Mouse (Mus musculus) stomach, postnatal 0 days (tissue): ENCODE data around the gene Ccdc14. TPM values are rescaled to one million over a fixed set of nuclear protein-coding genes. Genes with fewer than 3 reads are reported as not detected.

ENCODE experiments used
- ATAC-seq: fragments of 200-750 bp; cut with Nextera tagmentation; 2 replicates; pipeline ENCODE4 v1.8.0; 2017; ENCODE audit not compliant: low FRiP score, low TSS enrichment
- DNase-seq: peaks from one replicate; pipeline ENCODE4 v3.0.0-alpha.2; 2016; ENCODE audit warnings: low spot score
- H3K27ac ChIP-seq: fragments of 300-500 bp; sonication (generic); replicated peaks from 2 replicates; pipeline ENCODE4 v1.5.1; 2014; ENCODE audit warnings: mild to moderate bottlenecking, control low read depth
- H3K27me3 ChIP-seq: fragments of 300-500 bp; sonication (generic); 2 replicates; pipeline ENCODE4 v1.6.1; 2014; ENCODE audit warnings: low read length; ENCODE audit not compliant: control insufficient read depth, insufficient read depth
- H3K36me3 ChIP-seq: fragments of 300-500 bp; sonication (generic); 2 replicates; pipeline ENCODE4 v1.6.1; 2014; ENCODE audit warnings: low read length, mixed read lengths; ENCODE audit not compliant: control insufficient read depth, insufficient read depth
- H3K4me1 ChIP-seq: fragments of 300-500 bp; sonication (generic); replicated peaks from 2 replicates; pipeline ENCODE4 v1.6.1; 2014; ENCODE audit warnings: antibody characterized with exemption; ENCODE audit not compliant: control insufficient read depth, insufficient read depth
- H3K4me2 ChIP-seq: fragments of 300-500 bp; sonication (generic); replicated peaks from 2 replicates; pipeline ENCODE4 v1.6.1; 2014; ENCODE audit warnings: low read depth, mild to moderate bottlenecking, control low read depth, moderate library complexity
- H3K4me3 ChIP-seq: fragments of 300-500 bp; sonication (generic); 2 replicates; pipeline ENCODE4 v1.5.1; 2014; ENCODE audit warnings: low read depth, low read length, control low read depth
- H3K9ac ChIP-seq: fragments of 300-500 bp; sonication (generic); 2 replicates; pipeline ENCODE4 v1.6.1; 2014; ENCODE audit warnings: mild to moderate bottlenecking, low read length, control low read depth, mixed read lengths
- H3K9me3 ChIP-seq: fragments of 300-500 bp; sonication (generic); 2 replicates; pipeline ENCODE4 v1.6.1; 2016; ENCODE audit warnings: low read length; ENCODE audit not compliant: control insufficient read depth
- CTCF ChIP-seq: IDR thresholded peaks from 2 replicates; pipeline ENCODE4 v1.5.1; 2016; ENCODE audit warnings: antibody characterized with exemption, low read depth, mild to moderate bottlenecking, moderate library complexity
- EP300 ChIP-seq: optimal IDR thresholded peaks from 2 replicates; pipeline ENCODE3; 2016; ENCODE audit warnings: antibody characterized with exemption
- WGBS: fragments of 180-500 bp; shearing (Covaris S2); extraction: QIAGEN DNeasy Blood & Tissue Kit; methylation state at CpG from one replicate; pipeline ENCODE4 v1.1.7; 2014; 5-methylcytosine and 5-hydroxymethylcytosine counted together
- polyA plus RNA-seq: library from polyadenylated mRNA; unstranded; fragments of >200 nt; fragmentation: Nextera tagmentation; extraction: Ambion mirVana; gene quantifications from 2 replicates; pipeline ENCODE4 v1.2.1, GENCODE M21; 2015

Gene Ccdc14
- polyA plus RNA-seq, 1 experiment from 2014 or later, result 1.8 TPM

DNA sequence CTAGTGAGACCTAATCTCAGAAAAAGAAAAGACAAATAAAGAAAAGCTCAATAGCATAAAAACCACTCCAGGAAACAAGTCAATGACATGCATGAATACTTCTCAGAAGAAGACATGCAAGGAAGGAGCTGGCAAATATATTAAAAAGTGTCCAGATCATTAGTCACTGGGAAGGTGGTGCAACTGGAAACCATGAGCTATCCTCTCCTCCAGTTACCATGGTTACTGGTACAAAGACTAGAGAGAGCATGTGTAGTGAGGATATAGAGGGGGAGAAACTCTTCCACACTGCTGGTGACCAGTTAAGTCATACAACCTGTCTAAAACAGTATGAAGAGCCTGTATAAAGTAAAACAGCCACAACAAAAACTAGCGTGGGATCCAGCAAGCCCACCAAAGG lies 75.8 kb downstream of the Ccdc14 start:
- 100% methylated on average over 1 of the region's 1 CpGs for WGBS
- no peak for ATAC-seq
- H3K9ac ChIP-seq, result no peak overlapping the region
- no peaks in the 10 kb centered on the region for H3K27me3 ChIP-seq
- no peak overlapping the region for H3K27ac ChIP-seq
- no peaks in the 10 kb centered on the region for H3K4me1 ChIP-seq
- TF ChIP-seq CTCF, result no peak
- TF ChIP-seq EP300, result no peak
- no peak overlapping the region for H3K4me2 ChIP-seq
- H3K36me3 ChIP-seq, result no peaks in the 10 kb centered on the region
- H3K9me3 ChIP-seq, result no peaks in the 10 kb centered on the region
- no peak for DNase-seq
- H3K4me3 ChIP-seq, result no peak overlapping the region

DNA sequence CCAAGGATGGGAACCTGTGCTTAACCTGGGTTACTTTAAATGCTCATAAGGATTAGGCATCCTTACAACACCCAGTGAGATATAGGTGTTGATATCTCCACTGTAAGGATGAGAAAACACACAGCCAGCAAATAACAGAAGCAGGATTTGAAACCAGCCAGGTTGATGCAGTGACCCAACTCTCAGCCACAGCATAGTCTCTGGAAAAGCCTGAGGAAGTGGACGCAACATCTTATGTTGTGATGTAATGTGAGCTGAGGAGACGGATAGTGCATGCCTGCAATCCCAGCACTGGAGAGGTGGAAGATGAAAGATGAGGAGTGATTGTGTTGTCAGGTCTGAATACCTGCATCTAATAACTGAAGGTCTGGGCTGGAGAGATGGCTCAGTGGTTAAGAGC lies 77.0 kb downstream of the Ccdc14 start:
- TF ChIP-seq CTCF, result no peak
- no peak for TF ChIP-seq EP300
- DNase-seq (no peak), ATAC-seq (no peak)
- WGBS, result 88% methylated on average over 2 of the region's 2 CpGs
- Histone ChIP-seq H3K4me1 (no peaks in the 10 kb centered on the region), H3K4me2 (no peak overlapping the region), H3K27me3 (no peaks in the 10 kb centered on the region), H3K9ac (no peak overlapping the region), H3K27ac (no peak overlapping the region), H3K4me3 (no peak overlapping the region), H3K9me3 (no peaks in the 10 kb centered on the region), H3K36me3 (no peaks in the 10 kb centered on the region)

DNA sequence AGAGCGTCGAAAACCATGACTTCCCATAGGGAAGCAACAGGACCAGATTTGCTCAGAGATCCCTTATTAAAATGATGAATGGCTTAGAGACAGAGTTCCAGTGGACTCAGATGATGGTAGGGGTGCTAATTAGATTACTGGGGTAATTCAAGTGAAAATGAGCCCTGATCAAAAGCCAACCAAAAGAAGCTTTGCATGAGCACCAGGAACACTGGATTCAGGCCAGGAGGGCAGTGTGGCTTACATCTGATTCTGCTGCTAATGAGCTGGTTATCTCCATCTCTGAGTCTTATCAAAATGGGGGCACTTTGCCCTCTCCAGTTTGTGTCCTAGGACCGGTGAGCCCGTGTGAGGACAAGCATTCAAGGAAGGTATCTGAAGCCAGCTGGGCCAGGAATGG lies 78.0 kb downstream of the Ccdc14 start:
- Histone ChIP-seq H3K4me2 (no peak overlapping the region), H3K27ac (no peak overlapping the region), H3K4me1 (no peaks in the 10 kb centered on the region), H3K27me3 (no peaks in the 10 kb centered on the region), H3K9me3 (no peaks in the 10 kb centered on the region), H3K9ac (no peak overlapping the region), H3K36me3 (no peaks in the 10 kb centered on the region), H3K4me3 (no peak overlapping the region)
- no peak for DNase-seq
- WGBS, result 66% methylated on average over 4 of the region's 4 CpGs
- ATAC-seq, result no peak
- no peak for TF ChIP-seq CTCF
- TF ChIP-seq EP300, result no peak

DNA sequence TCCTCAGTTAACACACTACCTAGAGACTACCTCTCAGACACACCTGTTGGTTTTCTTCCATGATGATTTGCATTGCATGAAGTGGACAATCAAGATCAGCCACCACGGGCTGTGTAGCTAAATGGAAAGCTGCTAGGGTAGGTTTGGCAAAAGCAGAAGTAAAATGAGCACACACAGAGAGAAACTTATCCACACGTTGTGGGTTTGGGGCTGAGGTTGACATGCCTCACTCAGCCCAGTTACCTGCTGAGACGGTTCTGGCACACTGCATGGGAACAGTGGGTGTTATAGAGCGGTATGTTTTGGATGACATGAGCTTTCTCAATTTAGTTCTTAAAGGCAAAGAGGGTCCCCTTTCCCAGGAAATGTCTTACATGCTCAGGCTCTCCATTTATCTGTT lies 79.7 kb downstream of the Ccdc14 start:
- Histone ChIP-seq H3K27ac (no peak overlapping the region), H3K9ac (no peak overlapping the region), H3K4me3 (no peak overlapping the region), H3K4me2 (no peak overlapping the region), H3K27me3 (no peaks in the 10 kb centered on the region), H3K9me3 (no peaks in the 10 kb centered on the region), H3K36me3 (no peaks in the 10 kb centered on the region), H3K4me1 (no peaks in the 10 kb centered on the region)
- no peak for DNase-seq
- ATAC-seq, result no peak
- WGBS, result 84% methylated on average over 4 of the region's 4 CpGs
- no peak for TF ChIP-seq EP300
- TF ChIP-seq CTCF, result no peak

DNA sequence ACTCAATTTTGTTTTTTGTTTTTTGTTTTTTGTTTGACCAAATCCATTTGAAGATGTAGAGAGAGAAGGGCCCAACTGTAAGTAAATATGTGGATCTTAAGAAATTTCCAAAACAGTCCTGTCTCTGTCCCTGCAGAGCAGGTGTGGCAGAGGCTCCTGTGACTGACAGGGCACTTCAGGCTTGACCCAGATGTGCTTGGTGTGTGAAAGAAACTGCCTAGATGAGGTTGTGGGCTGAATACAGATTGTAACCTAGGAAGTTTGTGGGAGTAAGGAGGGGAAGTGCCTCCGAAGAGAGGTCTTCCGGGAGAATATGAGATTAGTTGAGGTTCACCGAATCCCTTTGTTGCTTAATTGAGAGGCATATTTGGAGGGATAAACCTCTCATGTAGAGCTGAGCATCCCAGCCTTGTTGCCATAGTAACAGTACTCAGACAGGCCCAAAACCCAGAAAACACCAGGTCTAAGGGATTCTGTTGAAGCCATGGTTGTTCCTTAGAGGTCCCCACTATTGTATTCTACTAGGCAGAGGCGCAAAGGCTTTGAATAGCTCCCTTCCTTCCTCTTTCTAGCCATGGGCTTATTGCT lies 82.1 kb downstream of the Ccdc14 start:
- 76% methylated on average over 4 of the region's 4 CpGs for whole genome bisulfite sequencing
- H3K27me3 ChIP-seq, result no peaks in the 10 kb centered on the region
- no peak for ATAC-seq

More for the DNA sequence above, 82.1 kb downstream of the Ccdc14 start:
- H3K27ac ChIP-seq, result no peak overlapping the region
- H3K9me3 ChIP-seq, result no peaks in the 10 kb centered on the region
- no peak overlapping the region for H3K4me3 ChIP-seq
- DNase-seq, result no peak
- no peak overlapping the region for H3K4me2 ChIP-seq
- no peak overlapping the region for H3K9ac ChIP-seq
- no peaks in the 10 kb centered on the region for H3K36me3 ChIP-seq
- no peaks in the 10 kb centered on the region for H3K4me1 ChIP-seq
- TF ChIP-seq EP300, result no peak
- TF ChIP-seq CTCF, result no peak

Other genes with a start within 250 kb of the Ccdc14 start
- 14.4 and 16.7 TPM in 2 replicates for gene Kalrn, start 117.1 kb upstream of the Ccdc14 start, polyA plus RNA-seq
- gene Ropn1, start 40.7 kb upstream of the Ccdc14 start, polyA plus RNA-seq, result not detected in 2 replicates
- 480 TPM in 2 replicates for gene Mylk, start 54.6 kb downstream of the Ccdc14 start, polyA plus RNA-seq